Mouse (Mus musculus) E14TG2a.4 (cell line): ENCODE measurements around the gene Hnrnph2.

Experiments
- CTCF ChIP-seq: conservative IDR thresholded peaks from 2 replicates; pipeline ENCODE4 v1.5.1; 2014; ENCODE audit warnings: low read length
- NANOG ChIP-seq: IDR thresholded peaks from 2 replicates; pipeline ENCODE4 v1.6.1; 2014; ENCODE audit warnings: borderline replicate concordance, low read length, mixed read lengths

- no peak for TF ChIP-seq CTCF
- no peak for TF ChIP-seq NANOG
Observed at GRCm38 (mm10) chrX:134564326-134564725, 36.7 kb upstream of the Hnrnph2 start.
